Mouse (Mus musculus) cerebellum, adult 2 months (tissue): ENCODE measurements around the gene Cyp2u1.

Experiments used
- CTCF ChIP-seq: fragments of 200-500 bp; IDR thresholded peaks from 2 replicates; pipeline ENCODE4 v1.5.1; 2011; ENCODE audit warnings: low read depth, mild to moderate bottlenecking, control low read depth, low read length, moderate library complexity, borderline replicate concordance; ENCODE audit not compliant: insufficient read depth
- POLR2A ChIP-seq: fragments of 200-500 bp; IDR thresholded peaks from 2 replicates; pipeline ENCODE4 v1.6.1; 2011; ENCODE audit warnings: low read length, control low read depth, borderline replicate concordance; ENCODE audit not compliant: insufficient read depth

DNA sequence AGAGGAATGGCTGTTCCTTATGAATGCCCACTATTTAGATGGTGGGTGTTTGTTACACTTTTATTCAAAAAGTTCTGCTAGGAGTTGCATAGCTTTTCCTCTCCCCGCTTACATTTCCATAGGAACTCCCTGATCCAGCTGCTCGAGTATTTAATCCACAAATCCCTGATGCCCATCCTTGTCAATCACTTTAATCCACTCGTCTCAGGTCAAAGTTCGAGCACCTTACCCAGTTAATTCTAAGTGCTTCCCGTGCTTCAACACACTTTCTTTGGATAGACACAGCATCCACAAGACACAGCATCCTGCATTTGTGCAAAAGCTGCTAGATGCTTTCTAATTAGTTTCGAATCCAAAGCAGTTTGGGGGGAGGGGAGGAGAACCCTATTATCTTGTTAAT lies 32.6 kb downstream of the Cyp2u1 start:
- TF ChIP-seq POLR2A, result no peak
- TF ChIP-seq CTCF, result no peak
